Mouse (Mus musculus) midbrain, embryonic 13.5 days (tissue): ENCODE measurements around the gene Dnah6. TPM values are rescaled to one million over a fixed set of nuclear protein-coding genes. Genes with fewer than 3 reads are reported as not detected.

ENCODE experiments used
- ATAC-seq: fragments of 200-750 bp; cut with Nextera tagmentation; 2 replicates; pipeline ENCODE4 v1.8.0; 2017; ENCODE audit warnings: mild to moderate bottlenecking, moderate TSS enrichment, moderate library complexity
- H3K27ac ChIP-seq: fragments of 300-500 bp; sonication (generic); 2 replicates; pipeline ENCODE4 v1.5.1; 2015; ENCODE audit warnings: inconsistent platforms, mild to moderate bottlenecking, moderate library complexity
- H3K27me3 ChIP-seq: fragments of 300-500 bp; sonication (generic); 2 replicates; pipeline ENCODE4 v1.6.1; 2015; ENCODE audit warnings: mild to moderate bottlenecking, inconsistent platforms
- H3K36me3 ChIP-seq: fragments of 300-500 bp; sonication (generic); 2 replicates; pipeline ENCODE4 v1.6.1; 2015; ENCODE audit warnings: mild to moderate bottlenecking, inconsistent platforms
- H3K4me1 ChIP-seq: fragments of 300-500 bp; sonication (generic); replicated peaks from 2 replicates; pipeline ENCODE4 v1.6.1; 2015; ENCODE audit warnings: inconsistent platforms
- H3K4me2 ChIP-seq: fragments of 300-500 bp; sonication (generic); replicated peaks from 2 replicates; pipeline ENCODE4 v1.6.1; 2015; ENCODE audit warnings: moderate library complexity, mild to moderate bottlenecking, inconsistent platforms
- H3K4me3 ChIP-seq: fragments of 300-500 bp; sonication (generic); replicated peaks from 2 replicates; pipeline ENCODE4 v1.5.1; 2015; ENCODE audit warnings: mild to moderate bottlenecking, inconsistent platforms
- H3K9ac ChIP-seq: fragments of 300-500 bp; sonication (generic); replicated peaks from 2 replicates; pipeline ENCODE4 v1.6.1; 2015; ENCODE audit warnings: mild to moderate bottlenecking, inconsistent platforms
- H3K9me3 ChIP-seq: fragments of 300-500 bp; sonication (generic); 2 replicates; pipeline ENCODE4 v1.6.1; 2016; ENCODE audit warnings: mild to moderate bottlenecking, inconsistent platforms
- WGBS: fragments of 180-500 bp; shearing (Covaris S2); methylation state at CpG from one replicate; pipeline ENCODE4 v1.1.7; 2015; 5-methylcytosine and 5-hydroxymethylcytosine counted together
- polyA plus RNA-seq: library from polyadenylated mRNA; unstranded; fragments of >200 nt; fragmentation: Nextera tagmentation; extraction: Ambion mirVana; gene quantifications from 2 replicates; pipeline ENCODE4 v1.2.1, GENCODE M21; 2015

Dnah6 gene
- polyA plus RNA-seq, 1 experiment from 2014 or later: 0.17 TPM

GRCm38 (mm10) chr6:73222841-73223526, 1.5 kb upstream of the Dnah6 start:
- Histone ChIP-seq H3K4me3 (no peak overlapping the region), H3K9me3 (no peaks in the 10 kb centered on the region), H3K27me3 (no peaks in the 10 kb centered on the region), H3K27ac (no peak overlapping the region), H3K4me1 (peaks cover 13% of the 10 kb centered on the region), H3K4me2 (peak overlapping the region; percentile 22; the same call in 1 of the 2 replicates), H3K36me3 (no peaks in the 10 kb centered on the region), H3K9ac (no peak overlapping the region)
- no peak for ATAC-seq
- 18% methylated on average over 10 of the region's 10 CpGs for WGBS

GRCm38 (mm10) chr6:73221958-73222735, 696 bp upstream of the Dnah6 start:
- Histone ChIP-seq H3K36me3 (no peaks in the 10 kb centered on the region), H3K9ac (peak overlapping the region; percentile 49; the same call in 1 of the 2 replicates), H3K4me1 (peaks cover 13% of the 10 kb centered on the region), H3K9me3 (no peaks in the 10 kb centered on the region), H3K27me3 (no peaks in the 10 kb centered on the region), H3K27ac (peak overlapping the region; percentile 35; the same call in 1 of the 2 replicates), H3K4me3 (peak overlapping the region; percentile 45), H3K4me2 (peak overlapping the region; percentile 72)
- 35% methylated on average over 21 of the region's 23 CpGs for WGBS
- ATAC-seq: peak; percentile 69

GRCm38 (mm10) chr6:73211602-73212001, 9.8 kb downstream of the Dnah6 start:
- H3K36me3 ChIP-seq: no peaks in the 10 kb centered on the region
- no peak overlapping the region for H3K4me2 ChIP-seq
- no peaks in the 10 kb centered on the region for H3K9me3 ChIP-seq
- no peak overlapping the region for H3K27ac ChIP-seq
- no peaks in the 10 kb centered on the region for H3K27me3 ChIP-seq
- no peak overlapping the region for H3K4me3 ChIP-seq
- H3K9ac ChIP-seq: no peak overlapping the region
- ATAC-seq: no peak
- H3K4me1 ChIP-seq: no peaks in the 10 kb centered on the region

GRCm38 (mm10) chr6:73211036-73211435, 10.4 kb downstream of the Dnah6 start:
- no peak overlapping the region for H3K4me2 ChIP-seq
- H3K4me1 ChIP-seq: no peaks in the 10 kb centered on the region
- H3K4me3 ChIP-seq: no peak overlapping the region
- H3K9me3 ChIP-seq: no peaks in the 10 kb centered on the region
- ATAC-seq: no peak
- H3K36me3 ChIP-seq: no peaks in the 10 kb centered on the region
- 89% methylated on average over 3 of the region's 3 CpGs for WGBS
- H3K27ac ChIP-seq: no peak overlapping the region
- no peaks in the 10 kb centered on the region for H3K27me3 ChIP-seq
- no peak overlapping the region for H3K9ac ChIP-seq

GRCm38 (mm10) chr6:73210445-73210972, 10.9 kb downstream of the Dnah6 start:
- ATAC-seq: no peak
- Histone ChIP-seq H3K27me3 (no peaks in the 10 kb centered on the region), H3K9me3 (no peaks in the 10 kb centered on the region), H3K27ac (no peak overlapping the region), H3K4me1 (no peaks in the 10 kb centered on the region), H3K4me2 (no peak overlapping the region), H3K4me3 (no peak overlapping the region), H3K9ac (no peak overlapping the region), H3K36me3 (no peaks in the 10 kb centered on the region)
- 88% methylated on average over 4 of the region's 4 CpGs for WGBS

GRCm38 (mm10) chr6:73209598-73209997, 11.9 kb downstream of the Dnah6 start:
- no peak for ATAC-seq
- Histone ChIP-seq H3K9me3 (no peaks in the 10 kb centered on the region), H3K27ac (no peak overlapping the region), H3K36me3 (no peaks in the 10 kb centered on the region), H3K4me1 (no peaks in the 10 kb centered on the region), H3K9ac (no peak overlapping the region), H3K4me2 (no peak overlapping the region), H3K27me3 (no peaks in the 10 kb centered on the region), H3K4me3 (no peak overlapping the region)
- WGBS: 90% methylated on average over 6 of the region's 6 CpGs

- H3K9ac ChIP-seq: no peak overlapping the region
- no peaks in the 10 kb centered on the region for H3K4me1 ChIP-seq
- WGBS: 82% methylated on average over 4 of the region's 4 CpGs
- no peak overlapping the region for H3K27ac ChIP-seq
- no peaks in the 10 kb centered on the region for H3K36me3 ChIP-seq
- H3K9me3 ChIP-seq: no peaks in the 10 kb centered on the region
- H3K4me2 ChIP-seq: no peak overlapping the region
- H3K27me3 ChIP-seq: no peaks in the 10 kb centered on the region
- no peak for ATAC-seq
- H3K4me3 ChIP-seq: no peak overlapping the region
Measured at GRCm38 (mm10) chr6:73204937-73205336, 16.5 kb downstream of the Dnah6 start.

GRCm38 (mm10) chr6:73203724-73204123, 17.7 kb downstream of the Dnah6 start:
- H3K9me3 ChIP-seq: no peaks in the 10 kb centered on the region
- no peaks in the 10 kb centered on the region for H3K36me3 ChIP-seq
- no peaks in the 10 kb centered on the region for H3K4me1 ChIP-seq
- H3K4me2 ChIP-seq: no peak overlapping the region
- H3K27ac ChIP-seq: no peak overlapping the region
- ATAC-seq: no peak
- H3K4me3 ChIP-seq: no peak overlapping the region
- no peak overlapping the region for H3K9ac ChIP-seq
- no peaks in the 10 kb centered on the region for H3K27me3 ChIP-seq
- 84% methylated on average over 2 of the region's 2 CpGs for WGBS

- H3K4me1 ChIP-seq: no peaks in the 10 kb centered on the region
- no peaks in the 10 kb centered on the region for H3K9me3 ChIP-seq
- ATAC-seq: no peak
- WGBS: 91% methylated on average over 13 of the region's 13 CpGs
- no peak overlapping the region for H3K9ac ChIP-seq
- no peaks in the 10 kb centered on the region for H3K36me3 ChIP-seq
- no peaks in the 10 kb centered on the region for H3K27me3 ChIP-seq
- H3K27ac ChIP-seq: no peak overlapping the region
- H3K4me2 ChIP-seq: no peak overlapping the region
- no peak overlapping the region for H3K4me3 ChIP-seq
Measured at GRCm38 (mm10) chr6:73195291-73195690, 26.2 kb downstream of the Dnah6 start.

GRCm38 (mm10) chr6:73190756-73191155, 30.7 kb downstream of the Dnah6 start:
- Histone ChIP-seq H3K9ac (no peak overlapping the region), H3K27me3 (no peaks in the 10 kb centered on the region), H3K36me3 (no peaks in the 10 kb centered on the region), H3K4me1 (no peaks in the 10 kb centered on the region), H3K27ac (no peak overlapping the region), H3K4me3 (no peak overlapping the region), H3K4me2 (no peak overlapping the region), H3K9me3 (no peaks in the 10 kb centered on the region)
- 73% methylated on average over 6 of the region's 6 CpGs for WGBS
- no peak for ATAC-seq

- Histone ChIP-seq H3K4me1 (no peaks in the 10 kb centered on the region), H3K36me3 (no peaks in the 10 kb centered on the region), H3K9me3 (no peaks in the 10 kb centered on the region), H3K27me3 (no peaks in the 10 kb centered on the region), H3K4me3 (no peak overlapping the region), H3K9ac (no peak overlapping the region), H3K4me2 (no peak overlapping the region), H3K27ac (no peak overlapping the region)
- WGBS: 82% methylated on average over 5 of the region's 5 CpGs
- ATAC-seq: no peak
Measured at GRCm38 (mm10) chr6:73184276-73184675, 37.2 kb downstream of the Dnah6 start.

- H3K36me3 ChIP-seq: no peaks in the 10 kb centered on the region
- WGBS: 76% methylated on average over 3 of the region's 3 CpGs
- no peak overlapping the region for H3K4me2 ChIP-seq
- ATAC-seq: no peak
- H3K27ac ChIP-seq: no peak overlapping the region
- H3K9ac ChIP-seq: no peak overlapping the region
- H3K27me3 ChIP-seq: no peaks in the 10 kb centered on the region
- H3K9me3 ChIP-seq: no peaks in the 10 kb centered on the region
- H3K4me3 ChIP-seq: no peak overlapping the region
- no peaks in the 10 kb centered on the region for H3K4me1 ChIP-seq
Measured at GRCm38 (mm10) chr6:73182987-73183386, 38.5 kb downstream of the Dnah6 start.
